Mouse (Mus musculus): ENCODE measurements around the gene Slc6a16.

DNA sequence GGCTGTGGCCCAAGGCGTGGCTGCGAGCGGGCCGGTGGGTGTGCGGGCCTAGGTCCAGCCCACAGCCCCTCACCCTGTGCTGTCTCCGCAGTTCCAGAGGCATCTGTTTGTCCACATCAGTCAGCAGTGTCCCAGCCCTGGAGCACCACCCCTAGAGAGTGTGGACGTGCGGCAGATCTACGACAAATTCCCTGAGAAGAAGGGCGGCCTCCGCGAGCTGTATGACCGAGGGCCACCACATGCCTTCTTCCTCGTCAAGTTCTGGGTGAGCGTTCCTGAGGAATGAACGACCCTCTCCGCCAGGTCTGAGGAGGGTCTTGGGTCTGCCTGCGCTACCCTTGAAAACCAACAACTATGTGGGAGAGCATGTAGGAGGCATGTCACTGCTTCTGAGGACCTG is 12.3 kb upstream of the Slc6a16 start:
- TF ChIP-seq CTCF (IDR thresholded peaks at IDR 0.05; ENCODE audit: control insufficient read depth, insufficient read depth, insufficient read length) (no peak), USF1 (IDR thresholded peaks at IDR 0.05; ENCODE audit: low read depth) (no peak), MAX (IDR thresholded peaks at IDR 0.05) (no peak), FOSL1 (IDR thresholded peaks at IDR 0.05; ENCODE audit: insufficient read depth, low read length, poor library complexity, severe bottlenecking) (no peak), MYOG (IDR thresholded peaks at IDR 0.05; ENCODE audit: control insufficient read depth, extremely low read depth, insufficient read length) (no peak)
